Mouse (Mus musculus): Measurements from ENCODE around the gene Slamf6.
"Not testable (repeated sequence)": the region's sequence is repeated elsewhere in the genome, so short reads cannot be mapped to it uniquely, and the experiment has no call there.

Slamf6 gene

GRCm38 (mm10) chr1:171957411-171957810 lies 40.1 kb downstream of the Slamf6 start:
- no peak for DNase-seq

- DNase-seq: no peak
These were observed 43.4 kb downstream of the Slamf6 start for GRCm38 (mm10) chr1:171960726-171961125.

DNA sequence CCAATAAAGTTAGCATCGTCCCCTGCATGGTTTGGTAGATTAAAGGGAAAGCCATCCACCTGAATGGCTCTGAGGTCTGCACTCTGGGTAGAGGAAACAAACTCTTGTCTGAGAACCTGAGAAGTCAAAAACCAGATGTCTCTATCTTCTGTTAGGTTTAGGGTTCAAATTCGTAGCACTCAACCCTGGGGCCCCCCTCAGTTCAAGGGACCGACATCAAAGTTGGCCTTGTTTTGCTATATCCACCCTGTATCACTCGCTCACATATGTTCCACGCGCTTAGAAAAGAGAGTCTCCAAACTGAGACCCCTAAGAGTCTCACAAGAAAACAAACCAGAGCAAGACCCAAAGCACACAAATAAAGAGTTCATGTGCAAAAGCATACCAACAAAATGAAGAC lies 44.4 kb downstream of the Slamf6 start:
- no peak for DNase-seq

DNA sequence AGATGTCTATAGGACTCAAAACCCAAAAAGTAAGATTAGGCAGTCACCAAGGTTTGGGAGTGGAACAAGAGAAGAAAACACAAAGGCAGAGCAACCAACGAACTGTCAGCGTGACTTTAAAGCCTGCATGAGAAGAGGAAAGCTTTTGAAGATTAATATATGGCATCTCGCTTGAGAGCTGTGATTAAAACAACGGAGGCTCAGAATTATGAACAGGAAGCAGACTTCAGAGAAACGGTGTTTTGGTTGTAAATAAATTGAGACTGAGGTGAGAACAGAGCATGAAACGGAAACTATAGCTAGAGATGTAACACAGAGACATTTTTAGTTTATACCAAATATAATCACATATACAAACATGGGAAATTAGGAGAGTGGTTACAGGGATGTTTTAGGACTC lies 46.3 kb downstream of the Slamf6 start:
- no peak for DNase-seq

GRCm38 (mm10) chr1:171966054-171966790 lies 48.9 kb downstream of the Slamf6 start:
- no peak for DNase-seq

GRCm38 (mm10) chr1:171969221-171969620 lies 51.9 kb downstream of the Slamf6 start:
- no peak for DNase-seq

GRCm38 (mm10) chr1:171970854-171971586 lies 53.7 kb downstream of the Slamf6 start:
- DNase-seq: no peak

GRCm38 (mm10) chr1:171974361-171974760 lies 57.0 kb downstream of the Slamf6 start:
- not testable (repeated sequence) for DNase-seq

DNA sequence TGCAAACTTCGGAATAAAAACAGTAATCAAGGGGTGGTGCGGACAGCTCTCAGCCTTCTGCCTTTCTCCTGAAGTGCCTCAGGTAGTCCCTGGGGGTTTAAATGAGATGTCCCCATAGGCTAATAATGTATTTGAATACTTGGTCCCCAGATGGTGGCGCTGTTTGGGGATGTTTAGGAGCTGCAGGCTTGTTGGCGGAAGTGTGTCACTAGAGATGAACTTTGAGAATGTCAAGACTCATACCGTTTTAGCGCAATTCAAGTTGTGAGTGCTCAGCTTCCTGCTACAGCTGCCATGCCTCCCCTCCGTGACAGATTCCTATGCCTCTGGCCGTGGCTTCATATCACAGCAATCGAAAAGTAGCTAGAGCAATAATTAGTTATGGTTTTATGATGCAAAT lies 58.1 kb downstream of the Slamf6 start:
- DNase-seq: no peak

DNA sequence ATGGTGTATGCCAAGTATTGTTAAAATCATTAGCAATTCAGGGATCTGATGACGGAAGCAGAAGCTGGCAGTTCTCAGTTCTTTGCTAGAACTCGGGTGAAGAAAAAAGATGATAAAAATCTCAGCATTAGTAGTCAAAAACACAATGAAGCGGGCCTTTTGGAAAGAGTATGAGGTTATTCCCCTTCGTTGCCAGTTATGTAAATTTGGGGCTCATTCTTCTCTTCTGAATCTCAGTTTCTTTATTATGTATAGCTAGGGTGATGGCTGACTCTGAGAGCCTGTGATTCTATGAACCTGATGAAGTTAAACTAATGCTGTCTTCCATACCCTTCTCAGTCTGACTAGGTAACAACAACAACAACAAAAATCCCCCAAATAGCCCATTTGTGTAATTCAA lies 58.5 kb downstream of the Slamf6 start:
- no peak for DNase-seq

DNA sequence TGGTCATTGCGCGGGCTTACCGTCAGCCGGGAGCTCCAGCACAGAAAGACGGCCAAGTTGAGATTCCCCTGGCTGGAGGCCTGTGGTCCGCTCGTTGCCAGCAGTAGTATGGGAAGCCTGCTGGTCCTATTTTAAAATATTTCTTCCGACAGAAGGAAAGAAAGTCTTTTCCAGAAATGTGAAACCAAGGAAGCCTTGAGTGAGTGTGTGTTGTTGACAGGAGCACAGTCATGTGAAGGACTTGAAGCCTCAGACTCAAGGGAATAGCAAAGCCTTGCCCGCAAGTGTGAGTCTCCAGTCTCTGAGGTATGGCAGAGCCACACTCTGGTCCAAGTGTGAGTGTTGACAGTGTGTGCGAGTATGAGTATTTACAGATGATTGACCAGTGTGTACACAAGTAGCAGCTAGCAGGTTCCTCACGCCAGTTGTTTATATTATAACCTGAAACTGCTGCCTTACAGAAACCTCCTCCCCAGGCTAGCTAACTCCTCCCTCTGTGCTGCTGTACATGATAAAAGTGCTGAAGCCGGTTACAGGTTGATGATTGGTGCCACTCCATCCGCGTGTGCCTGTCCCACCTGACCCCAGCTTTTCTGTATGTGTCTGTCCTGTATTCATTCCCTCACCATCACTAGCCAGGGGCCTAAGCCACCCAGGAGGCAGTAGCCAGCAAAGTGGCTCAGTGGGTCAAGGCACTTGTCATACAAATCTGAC lies 59.7 kb downstream of the Slamf6 start:
- DNase-seq: no peak

GRCm38 (mm10) chr1:171977891-171978290 lies 60.6 kb downstream of the Slamf6 start:
- DNase-seq: no peak

DNA sequence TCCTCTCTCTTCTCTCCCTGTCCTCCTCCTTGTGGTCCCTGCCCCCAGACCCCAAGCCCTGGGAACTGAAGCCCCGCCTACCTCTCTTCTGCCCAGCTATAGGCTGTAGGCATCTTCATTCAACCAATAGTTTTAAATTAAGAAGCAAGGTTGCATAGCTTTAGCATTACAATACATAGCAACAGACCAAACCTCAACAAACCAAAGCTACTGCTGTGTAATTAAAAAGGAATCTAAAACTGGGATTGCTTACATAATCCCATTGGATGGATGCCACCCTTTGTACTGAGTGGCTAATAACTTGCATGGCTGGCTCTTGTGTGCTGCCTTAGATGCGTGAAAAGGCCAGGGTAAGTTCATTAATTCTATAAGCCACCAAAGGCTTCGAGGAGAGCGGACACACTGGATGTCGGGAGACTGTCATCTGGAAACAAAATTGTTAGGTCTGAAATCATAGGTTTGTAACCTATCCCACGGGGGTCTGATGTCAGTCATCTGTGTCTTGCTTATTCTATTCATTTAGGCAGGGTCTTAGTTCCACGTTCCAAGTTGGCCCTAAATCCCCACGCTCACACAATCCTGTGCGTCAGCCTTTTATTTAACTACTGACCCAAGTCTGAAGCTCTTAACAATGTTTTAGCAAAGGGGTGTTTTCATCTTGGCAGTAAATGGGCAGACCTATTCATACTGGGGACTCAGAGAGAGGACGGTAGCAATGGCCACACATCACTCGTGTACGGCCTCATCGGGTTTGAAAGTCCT lies 62.8 kb downstream of the Slamf6 start:
- no peak for DNase-seq

- no peak for DNase-seq
These were observed 64.9 kb downstream of the Slamf6 start for GRCm38 (mm10) chr1:171982170-171982569.

DNA sequence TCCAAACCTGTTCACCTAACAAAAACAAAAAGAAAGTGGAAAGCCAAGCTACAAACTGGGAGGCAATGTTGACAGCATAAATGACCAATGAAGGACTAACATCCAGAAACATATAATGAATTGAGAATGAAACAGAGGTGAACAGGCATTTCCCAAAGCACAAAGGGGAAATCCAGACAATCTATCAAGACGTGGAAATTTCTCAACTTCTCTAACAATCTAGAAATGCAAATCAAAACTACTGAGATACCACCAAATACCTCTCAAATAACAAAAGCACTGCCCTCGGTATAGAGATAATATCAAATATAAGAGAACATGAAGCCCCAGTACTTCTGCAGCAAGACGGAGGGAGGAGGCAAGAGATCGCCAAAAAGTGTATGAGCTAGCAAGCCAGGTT lies 65.4 kb downstream of the Slamf6 start:
- no peak for DNase-seq

GRCm38 (mm10) chr1:171983372-171984001 lies 66.2 kb downstream of the Slamf6 start:
- no peak for DNase-seq

- no peak for DNase-seq
These were observed 66.8 kb downstream of the Slamf6 start for GRCm38 (mm10) chr1:171984121-171984520.

DNA sequence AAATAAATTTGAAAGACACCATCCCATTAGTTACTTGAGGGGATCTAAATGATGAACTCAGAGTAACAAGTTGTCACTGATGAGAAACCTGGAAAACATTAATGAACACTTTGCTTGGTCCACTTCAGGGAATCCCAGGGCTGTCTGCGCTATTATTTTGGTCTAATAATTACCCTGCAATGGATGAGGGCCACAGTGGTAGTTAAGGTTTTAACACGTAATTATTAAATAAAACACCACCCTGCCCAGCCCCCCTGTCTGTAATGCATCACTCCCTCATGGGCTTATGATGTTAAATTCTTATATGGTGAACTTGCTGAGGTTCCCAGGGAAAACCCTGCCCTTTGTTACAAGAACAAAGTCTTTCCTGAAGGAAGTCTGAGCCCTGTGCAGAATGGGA lies 74.6 kb downstream of the Slamf6 start:
- DNase-seq: no peak

DNA sequence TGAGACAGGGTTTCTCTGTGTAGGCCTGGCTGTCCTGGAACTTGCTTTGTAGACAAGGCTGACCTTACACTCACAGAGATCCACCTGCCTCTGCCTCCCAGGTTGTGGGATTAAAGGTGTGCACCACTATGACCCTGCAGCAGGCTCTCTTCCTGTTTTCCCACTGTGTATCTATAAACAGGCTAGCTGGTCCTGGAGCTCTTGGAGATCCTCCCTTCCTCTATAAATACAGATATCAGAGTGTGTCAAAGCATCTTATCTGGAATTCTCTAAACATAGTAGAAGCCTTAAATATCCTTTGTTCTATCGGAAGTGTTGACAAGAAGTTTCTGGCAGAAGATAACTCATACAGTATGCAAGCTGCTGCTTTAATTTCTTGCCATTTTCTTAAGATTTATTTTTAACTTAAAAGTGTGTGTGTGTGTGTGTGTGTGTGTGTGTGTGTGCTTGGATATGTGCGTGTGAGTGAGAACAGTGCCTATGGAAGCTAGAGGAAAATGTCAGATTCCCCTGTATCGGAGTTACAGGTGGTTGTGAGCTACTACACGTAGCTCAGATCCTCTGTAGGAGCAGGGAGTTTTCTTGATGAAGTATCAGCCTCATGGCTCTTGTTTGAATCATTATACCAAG lies 75.7 kb downstream of the Slamf6 start:
- no peak for DNase-seq

GRCm38 (mm10) chr1:171994501-171994900 lies 77.2 kb downstream of the Slamf6 start:
- DNase-seq: no peak

DNA sequence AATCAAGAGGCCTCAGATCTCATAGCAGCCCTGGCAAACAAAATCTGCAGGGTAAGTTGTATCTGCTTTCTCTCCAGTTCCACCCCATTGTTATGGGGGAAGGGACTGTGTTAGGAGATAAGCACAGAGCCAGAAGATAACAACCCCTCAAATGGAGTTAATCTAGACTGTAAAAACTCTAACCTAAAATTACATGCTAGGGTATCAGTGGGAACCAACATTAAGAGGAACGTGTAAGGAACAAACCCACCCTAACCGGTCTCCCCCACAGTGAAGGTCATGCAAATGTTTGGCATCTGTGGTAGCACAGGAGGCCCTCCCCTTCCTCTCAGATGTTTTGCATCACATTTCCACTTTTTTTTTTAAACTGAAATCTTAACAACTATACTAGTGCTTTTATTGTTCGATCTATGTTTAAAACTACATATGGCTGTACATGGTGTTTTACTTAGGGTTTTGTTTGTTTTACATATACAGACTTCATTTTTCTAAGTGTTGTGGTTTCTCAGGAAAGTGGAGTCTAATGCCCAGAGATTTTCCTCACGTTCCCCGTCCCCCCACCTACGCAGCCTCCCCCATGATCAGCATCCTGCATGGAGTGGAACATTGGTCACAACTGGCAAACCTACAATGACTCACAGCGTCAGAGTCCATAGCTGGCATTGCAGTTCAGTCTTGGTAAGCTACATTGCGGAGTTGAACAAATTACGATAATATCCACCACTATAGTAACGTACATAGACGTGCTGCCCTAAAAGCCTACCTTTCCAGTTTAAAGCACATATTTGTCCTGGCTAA lies 77.8 kb downstream of the Slamf6 start:
- DNase-seq: no peak

Data from right cerebral cortex, postnatal 25 days (tissue).